Mouse (Mus musculus) myocyte (in vitro differentiated cells): ENCODE data around the gene Scd4.

Experiments
- CEBPB ChIP-seq: IDR thresholded peaks from 2 replicates; pipeline ENCODE4 v1.6.1; 2011; ENCODE audit warnings: mild to moderate bottlenecking, moderate library complexity; ENCODE audit not compliant: poor library complexity, insufficient read depth, severe bottlenecking
- E2F4 ChIP-seq: IDR thresholded peaks from one replicate; pipeline ENCODE4 v1.6.1; 2011; ENCODE audit warnings: mild to moderate bottlenecking, control low read depth, moderate library complexity; ENCODE audit not compliant: insufficient read depth
- MAX ChIP-seq: IDR thresholded peaks from one replicate; pipeline ENCODE4 v1.6.1; 2011; ENCODE audit warnings: low read depth, mild to moderate bottlenecking, control low read depth
- MYOD1 ChIP-seq, 3 experiments: IDR thresholded peaks; one replicate each; pipeline ENCODE4 v1.6.1; 2011; ENCODE audit warnings: control low read depth in 2 of 3, low read depth in 2 of 3, mild to moderate bottlenecking in 2 of 3, moderate library complexity in 1 of 3; ENCODE audit not compliant: insufficient read length in 2 of 3, control insufficient read depth in 1 of 3
- MYOG ChIP-seq, 3 experiments: IDR thresholded peaks; one replicate each; pipeline ENCODE4 v1.6.1; 2011; ENCODE audit warnings: control low read depth in 2 of 3, low read depth in 2 of 3, mild to moderate bottlenecking in 2 of 3; ENCODE audit not compliant: insufficient read length in 2 of 3, control insufficient read depth in 1 of 3, insufficient read depth in 1 of 3
- POLR2A ChIP-seq: IDR thresholded peaks from one replicate; pipeline ENCODE4 v1.6.1; 2011; ENCODE audit warnings: low read depth, mild to moderate bottlenecking, control low read depth, moderate library complexity; ENCODE audit not compliant: insufficient read length
- POLR2AphosphoS2 ChIP-seq: IDR thresholded peaks from one replicate; pipeline ENCODE4 v1.6.1; 2011; ENCODE audit warnings: low read depth, control low read depth; ENCODE audit not compliant: insufficient read length
- REST ChIP-seq: IDR thresholded peaks from one replicate; pipeline ENCODE4 v1.6.1; 2011; ENCODE audit warnings: mild to moderate bottlenecking, control low read depth, moderate library complexity; ENCODE audit not compliant: insufficient read depth, insufficient read length
- SRF ChIP-seq: IDR thresholded peaks from one replicate; pipeline ENCODE4 v1.6.1; 2011; ENCODE audit warnings: low read depth; ENCODE audit not compliant: control insufficient read depth, insufficient read length
- TCF12 ChIP-seq: IDR thresholded peaks from one replicate; pipeline ENCODE4 v1.6.1; 2011; ENCODE audit warnings: mild to moderate bottlenecking, control low read depth; ENCODE audit not compliant: poor library complexity, insufficient read depth, severe bottlenecking
- TCF3 ChIP-seq: IDR thresholded peaks from one replicate; pipeline ENCODE4 v1.6.1; 2011; ENCODE audit warnings: low read depth, control low read depth; ENCODE audit not compliant: insufficient read length
- USF1 ChIP-seq: IDR thresholded peaks from one replicate; pipeline ENCODE4 v1.6.1; 2011; ENCODE audit warnings: low read depth, mild to moderate bottlenecking, control low read depth, moderate library complexity

DNA sequence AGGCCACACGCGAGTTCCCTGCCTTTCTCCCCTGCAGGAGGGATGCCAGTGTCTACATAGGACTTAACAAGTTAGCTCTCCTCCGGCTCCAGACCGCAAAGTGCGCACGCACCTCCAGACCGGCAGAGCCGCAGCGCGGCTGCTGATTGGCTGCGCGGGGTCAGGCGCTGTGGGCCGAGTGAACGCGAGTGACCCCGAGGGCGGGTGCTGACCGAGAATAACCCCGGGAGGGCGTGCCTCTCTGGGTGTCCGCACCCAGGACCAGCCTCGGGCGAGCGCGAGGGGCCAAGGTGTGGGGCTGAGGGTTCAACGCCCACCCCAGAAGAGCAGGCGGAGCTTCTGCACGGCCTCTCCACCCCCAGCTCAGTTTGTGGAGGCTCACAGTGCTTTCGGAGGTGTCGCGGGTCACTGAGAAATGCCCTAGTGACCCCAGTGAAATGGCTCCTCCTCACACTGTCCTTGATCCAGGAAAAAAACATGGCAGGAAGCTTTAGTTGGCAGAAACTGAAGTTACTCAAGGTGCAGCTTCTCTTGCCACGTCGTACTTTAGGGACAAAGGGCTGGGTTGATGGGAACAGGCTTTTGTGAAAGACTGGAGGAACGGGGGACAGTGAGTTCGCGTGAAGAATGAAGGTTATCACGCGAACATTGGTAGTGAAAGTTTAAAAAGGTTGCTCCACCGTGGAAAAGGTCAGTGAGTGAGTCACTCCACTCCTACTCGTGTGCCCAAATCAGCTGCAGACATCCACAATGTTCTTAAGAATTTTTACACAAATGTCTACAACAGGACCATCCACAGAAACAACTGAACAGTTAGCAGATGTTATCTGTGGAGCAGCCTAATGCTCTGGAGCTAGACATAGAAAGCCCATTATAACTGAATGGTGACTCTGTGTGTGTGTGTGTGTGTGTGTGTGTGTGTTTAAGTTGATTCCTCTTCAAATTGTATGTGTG, 55.9 kb downstream of the Scd4 start:
- TF ChIP-seq POLR2A = peak; percentile 86
- TF ChIP-seq E2F4 = no peak
- no peak for TF ChIP-seq TCF12
- peak in 1 of 3 experiments; percentile 42 for TF ChIP-seq MYOG (IDR thresholded peaks at IDR 0.05; ENCODE audit: control insufficient read depth in 1 of 3, insufficient read depth in 1 of 3, insufficient read length in 2 of 3, low read depth in 2 of 3)
- TF ChIP-seq MAX = no peak
- peak; percentile 62 for TF ChIP-seq USF1
- TF ChIP-seq POLR2AphosphoS2 = peak; percentile 82
- peak in 1 of 3 experiments; percentile 7 for TF ChIP-seq MYOD1 (IDR thresholded peaks at IDR 0.05; ENCODE audit: control insufficient read depth in 1 of 3, insufficient read length in 2 of 3, low read depth in 2 of 3)
- peak; percentile 62 for TF ChIP-seq SRF
- no peak for TF ChIP-seq TCF3
- TF ChIP-seq REST = no peak
- no peak for TF ChIP-seq CEBPB
